Mouse (Mus musculus) forelimb bud, embryonic 11.5 days (tissue): ENCODE data around the gene Rabep2.

Experiments used
- DNase-seq: peaks from one replicate; pipeline ENCODE4 v3.0.0-alpha.2; 2012; ENCODE audit warnings: low read depth, low spot score

Rabep2 gene

GRCm38 (mm10) chr7:126494120-126494519 is 65.6 kb downstream of the Rabep2 start:
- DNase-seq, result no peak

- no peak for DNase-seq
Measured at GRCm38 (mm10) chr7:126496475-126496874, 67.9 kb downstream of the Rabep2 start.

- DNase-seq, result no peak
Measured at GRCm38 (mm10) chr7:126497966-126498365, 69.4 kb downstream of the Rabep2 start.
